Mouse (Mus musculus): ENCODE results near the gene Mesp2. TPM values are rescaled to one million over a fixed set of nuclear protein-coding genes. Genes with fewer than 3 reads are reported as not detected.
A peak's percentile ranks its signal among the peaks of the same experiment; 100 is the strongest.

Gene Mesp2
- polyA plus RNA-seq, 1 experiment from 2014 or later: 0.36 TPM

GRCm38 (mm10) chr7:79856305-79856704, 45.8 kb downstream of the Mesp2 start:
- no peak for DNase-seq (ENCODE audit: low spot score)
- no peak overlapping the region for H3K4me3 ChIP-seq
- H3K4me1 ChIP-seq: peaks cover 26% of the 10 kb centered on the region
- H3K27me3 ChIP-seq (replicated peaks; ENCODE audit: low read depth, poor library complexity, severe bottlenecking): no peaks in the 10 kb centered on the region
- WGBS: 84% methylated on average over 4 of the region's 4 CpGs
- H3K27ac ChIP-seq (replicated peaks): no peak overlapping the region
- no peaks in the 10 kb centered on the region for H3K9me3 ChIP-seq
- H3K36me3 ChIP-seq (replicated peaks): no peaks in the 10 kb centered on the region

- Histone ChIP-seq H3K4me3 (no peak overlapping the region), H3K27me3 (replicated peaks; ENCODE audit: low read depth, poor library complexity, severe bottlenecking) (no peaks in the 10 kb centered on the region), H3K9me3 (no peaks in the 10 kb centered on the region), H3K27ac (replicated peaks) (peak overlapping the region; percentile 69), H3K36me3 (replicated peaks) (no peaks in the 10 kb centered on the region), H3K4me1 (peaks cover 32% of the 10 kb centered on the region)
- peak; percentile 30 for DNase-seq (ENCODE audit: low spot score)
- 70% methylated on average over 11 of the region's 11 CpGs for WGBS
These were observed 47.8 kb downstream of the Mesp2 start for GRCm38 (mm10) chr7:79858202-79858934.

GRCm38 (mm10) chr7:79858956-79859630, 48.6 kb downstream of the Mesp2 start:
- Histone ChIP-seq H3K9me3 (no peaks in the 10 kb centered on the region), H3K4me3 (no peak overlapping the region), H3K4me1 (peaks cover 32% of the 10 kb centered on the region), H3K27me3 (replicated peaks; ENCODE audit: low read depth, poor library complexity, severe bottlenecking) (no peaks in the 10 kb centered on the region), H3K27ac (replicated peaks) (peak overlapping the region; percentile 69; the same call in 1 of the 2 replicates), H3K36me3 (replicated peaks) (no peaks in the 10 kb centered on the region)
- no peak for DNase-seq (ENCODE audit: low spot score)
- 59% methylated on average over 9 of the region's 9 CpGs for WGBS

GRCm38 (mm10) chr7:79860811-79861210, 50.3 kb downstream of the Mesp2 start, which contains the start of gene Anpep:
TSS of gene Anpep (minus strand) at chr7:79861059.
- no peaks in the 10 kb centered on the region for H3K36me3 ChIP-seq (replicated peaks)
- DNase-seq (ENCODE audit: low spot score): no peak
- WGBS: 76% methylated on average over 9 of the region's 9 CpGs
- no peaks in the 10 kb centered on the region for H3K27me3 ChIP-seq (replicated peaks; ENCODE audit: low read depth, poor library complexity, severe bottlenecking)
- no peak within 1 kb of the TSS for H3K27ac ChIP-seq (replicated peaks)
- H3K9me3 ChIP-seq: no peaks in the 10 kb centered on the region
- H3K4me1 ChIP-seq: peaks cover 32% of the 10 kb centered on the region
- no peak within 1 kb of the TSS for H3K4me3 ChIP-seq

GRCm38 (mm10) chr7:79861794-79862193, 51.3 kb downstream of the Mesp2 start:
- no peak overlapping the region for H3K4me3 ChIP-seq
- no peaks in the 10 kb centered on the region for H3K9me3 ChIP-seq
- H3K36me3 ChIP-seq (replicated peaks): no peaks in the 10 kb centered on the region

More at GRCm38 (mm10) chr7:79861794-79862193, 51.3 kb downstream of the Mesp2 start:
- peaks cover 36% of the 10 kb centered on the region for H3K4me1 ChIP-seq
- WGBS: 89% methylated on average over 8 of the region's 8 CpGs
- H3K27ac ChIP-seq (replicated peaks): 0 out of 2 replicates have a peak overlapping the region, but pooled peaks have one; percentile 19
- no peak for DNase-seq (ENCODE audit: low spot score)
- no peaks in the 10 kb centered on the region for H3K27me3 ChIP-seq (replicated peaks; ENCODE audit: low read depth, poor library complexity, severe bottlenecking)

Other genes starting within 250 kb of the Mesp2 start
- gene Rhcg, start 193.1 kb upstream of the Mesp2 start, polyA plus RNA-seq (2016; fragmentation: Nextera tagmentation; extraction: Ambion mirVana): 0.51 TPM in 1 of 2 replicates, not detected in the other
- gene Ticrr, start 150.5 kb upstream of the Mesp2 start, polyA plus RNA-seq (2016; fragmentation: Nextera tagmentation; extraction: Ambion mirVana): 16.4 and 16.5 TPM in 2 replicates
- 7.4 and 7.7 TPM in 2 replicates for gene Kif7, start 95.0 kb upstream of the Mesp2 start, polyA plus RNA-seq (2016; fragmentation: Nextera tagmentation; extraction: Ambion mirVana)
- 0.10 TPM in 1 of 2 replicates, not detected in the other for gene Plin1, start 77.8 kb upstream of the Mesp2 start, polyA plus RNA-seq (2016; fragmentation: Nextera tagmentation; extraction: Ambion mirVana)
- 7.2 and 8.4 TPM in 2 replicates for gene Pex11a, start 67.6 kb upstream of the Mesp2 start, polyA plus RNA-seq (2016; fragmentation: Nextera tagmentation; extraction: Ambion mirVana)
- gene Wdr93, start 67.6 kb upstream of the Mesp2 start, polyA plus RNA-seq (2016; fragmentation: Nextera tagmentation; extraction: Ambion mirVana): 0.38 and 0.45 TPM in 2 replicates
- 0.11 TPM in 1 of 2 replicates, not detected in the other for gene Mesp1, start 16.9 kb upstream of the Mesp2 start, polyA plus RNA-seq (2016; fragmentation: Nextera tagmentation; extraction: Ambion mirVana)
- 5.4 and 6.9 TPM in 2 replicates for gene Anpep, start 50.3 kb downstream of the Mesp2 start, polyA plus RNA-seq (2016; fragmentation: Nextera tagmentation; extraction: Ambion mirVana)
- gene Ap3s2, start 109.9 kb downstream of the Mesp2 start, polyA plus RNA-seq (2016; fragmentation: Nextera tagmentation; extraction: Ambion mirVana): 48.9 and 49.4 TPM in 2 replicates
- gene Arpin, start 124.6 kb downstream of the Mesp2 start, polyA plus RNA-seq (2016; fragmentation: Nextera tagmentation; extraction: Ambion mirVana): 18.4 and 19.3 TPM in 2 replicates
- gene Zfp710, start 214.1 kb downstream of the Mesp2 start, polyA plus RNA-seq (2016; fragmentation: Nextera tagmentation; extraction: Ambion mirVana): 21.5 and 25.2 TPM in 2 replicates

Measured in embryonic facial prominence, embryonic 10.5 days (tissue).